Mouse (Mus musculus): ENCODE measurements at regions not wholly inside any gene's neighbourhood (a gene's known extent, or its start where the extent isn't known, plus 50 kb on each side); places are given as distances from the start of the nearest gene placed in this dataset.
A peak's percentile ranks its signal among the peaks of the same experiment; 100 is the strongest.

DNA sequence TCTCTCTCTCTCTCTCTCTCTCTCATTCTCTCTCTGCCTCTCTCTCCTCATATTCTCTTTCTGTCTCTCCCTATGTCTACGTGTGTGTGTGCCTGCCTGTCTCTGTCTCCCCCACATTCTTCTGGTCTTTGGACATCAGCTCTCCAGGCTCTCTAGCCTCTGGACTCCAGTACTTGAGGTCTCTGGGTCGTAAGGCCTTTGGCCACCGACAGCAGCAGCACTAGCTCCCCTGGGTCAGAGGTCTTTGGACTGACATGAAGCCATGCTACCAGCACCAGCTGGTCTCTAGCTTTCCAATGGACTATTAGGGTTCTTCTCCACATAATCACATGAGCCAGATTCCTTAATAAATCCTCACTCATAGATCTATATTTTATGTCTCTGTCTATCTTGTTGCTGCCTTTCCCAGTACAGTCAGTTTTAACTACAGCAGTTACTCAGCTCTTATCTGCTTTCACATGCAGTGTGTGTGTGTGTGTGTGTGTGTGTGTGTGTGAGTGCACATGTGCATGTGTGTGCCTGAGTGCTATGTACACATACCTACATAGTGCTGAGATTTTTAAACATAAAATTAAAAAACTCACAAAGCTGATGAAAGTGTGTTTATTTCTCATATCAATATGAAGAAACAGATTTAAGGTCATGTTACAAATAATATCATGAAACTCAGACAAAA, 81.7 kb upstream of the Cpeb2 start:
- Histone ChIP-seq H3K9me3 (replicated peaks; ENCODE audit: control insufficient read depth, low read length) (no peaks in the 10 kb centered on the region), H3K36me3 (ENCODE audit: control insufficient read depth, insufficient read depth) (no peaks in the 10 kb centered on the region), H3K27me3 (ENCODE audit: control insufficient read depth, insufficient read depth, low read depth, low read length) (no peaks in the 10 kb centered on the region), H3K9ac (ENCODE audit: low read depth, low read length) (no peak overlapping the region), H3K4me2 (ENCODE audit: low read depth, low read length) (no peak overlapping the region), H3K4me1 (ENCODE audit: control insufficient read depth, low read depth, low read length) (no peaks in the 10 kb centered on the region), H3K27ac (ENCODE audit: low read length) (no peak overlapping the region), H3K4me3 (ENCODE audit: low read depth, low read length) (no peak overlapping the region)
- WGBS (ENCODE audit: insufficient replicate concordance): 55% methylated on average over 3 of the region's 3 CpGs
- ATAC-seq (ENCODE audit: low read depth): peak; percentile 53

- Histone ChIP-seq H3K4me2 (ENCODE audit: low read depth, low read length) (no peak overlapping the region), H3K27me3 (ENCODE audit: control insufficient read depth, insufficient read depth, low read depth, low read length) (no peaks in the 10 kb centered on the region), H3K9me3 (replicated peaks; ENCODE audit: control insufficient read depth, low read length) (no peaks in the 10 kb centered on the region), H3K4me3 (ENCODE audit: low read depth, low read length) (no peak overlapping the region), H3K36me3 (ENCODE audit: control insufficient read depth, insufficient read depth) (no peaks in the 10 kb centered on the region), H3K9ac (ENCODE audit: low read depth, low read length) (no peak overlapping the region), H3K27ac (ENCODE audit: low read length) (no peak overlapping the region), H3K4me1 (ENCODE audit: control insufficient read depth, low read depth, low read length) (no peaks in the 10 kb centered on the region)
- no peak for ATAC-seq (ENCODE audit: low read depth)
- 46% methylated on average over 8 of the region's 8 CpGs for WGBS (ENCODE audit: insufficient replicate concordance)
Measured at GRCm38 (mm10) chr5:43152119-43152611, 80.8 kb upstream of the Cpeb2 start.

GRCm38 (mm10) chr5:43152881-43153280, 80.1 kb upstream of the Cpeb2 start:
- Histone ChIP-seq H3K9me3 (replicated peaks; ENCODE audit: control insufficient read depth, low read length) (no peaks in the 10 kb centered on the region), H3K27me3 (ENCODE audit: control insufficient read depth, insufficient read depth, low read depth, low read length) (no peaks in the 10 kb centered on the region), H3K36me3 (ENCODE audit: control insufficient read depth, insufficient read depth) (no peaks in the 10 kb centered on the region), H3K4me2 (ENCODE audit: low read depth, low read length) (no peak overlapping the region), H3K9ac (ENCODE audit: low read depth, low read length) (no peak overlapping the region), H3K27ac (ENCODE audit: low read length) (no peak overlapping the region), H3K4me1 (ENCODE audit: control insufficient read depth, low read depth, low read length) (no peaks in the 10 kb centered on the region), H3K4me3 (ENCODE audit: low read depth, low read length) (no peak overlapping the region)
- ATAC-seq (ENCODE audit: low read depth): no peak
- 41% methylated on average over 1 of the region's 1 CpGs for WGBS (ENCODE audit: insufficient replicate concordance)

GRCm38 (mm10) chr5:43156771-43157170, 76.2 kb upstream of the Cpeb2 start:
- no peak overlapping the region for H3K4me2 ChIP-seq (ENCODE audit: low read depth, low read length)
- H3K36me3 ChIP-seq (ENCODE audit: control insufficient read depth, insufficient read depth): no peaks in the 10 kb centered on the region
- no peaks in the 10 kb centered on the region for H3K4me1 ChIP-seq (ENCODE audit: control insufficient read depth, low read depth, low read length)
- 56% methylated on average over 3 of the region's 3 CpGs for WGBS (ENCODE audit: insufficient replicate concordance)
- no peak overlapping the region for H3K9ac ChIP-seq (ENCODE audit: low read depth, low read length)
- H3K9me3 ChIP-seq (replicated peaks; ENCODE audit: control insufficient read depth, low read length): no peaks in the 10 kb centered on the region
- ATAC-seq (ENCODE audit: low read depth): no peak
- H3K4me3 ChIP-seq (ENCODE audit: low read depth, low read length): no peak overlapping the region
- H3K27ac ChIP-seq (ENCODE audit: low read length): no peak overlapping the region
- H3K27me3 ChIP-seq (ENCODE audit: control insufficient read depth, insufficient read depth, low read depth, low read length): no peaks in the 10 kb centered on the region

- Histone ChIP-seq H3K4me3 (ENCODE audit: low read depth, low read length) (no peak overlapping the region), H3K27ac (ENCODE audit: low read length) (no peak overlapping the region), H3K4me1 (ENCODE audit: control insufficient read depth, low read depth, low read length) (no peaks in the 10 kb centered on the region), H3K9me3 (replicated peaks; ENCODE audit: control insufficient read depth, low read length) (no peaks in the 10 kb centered on the region), H3K4me2 (ENCODE audit: low read depth, low read length) (no peak overlapping the region), H3K36me3 (ENCODE audit: control insufficient read depth, insufficient read depth) (no peaks in the 10 kb centered on the region), H3K27me3 (ENCODE audit: control insufficient read depth, insufficient read depth, low read depth, low read length) (no peaks in the 10 kb centered on the region), H3K9ac (ENCODE audit: low read depth, low read length) (no peak overlapping the region)
- WGBS (ENCODE audit: insufficient replicate concordance): 23% methylated on average over 6 of the region's 6 CpGs
- ATAC-seq (ENCODE audit: low read depth): no peak
Measured at GRCm38 (mm10) chr5:43160140-43160539, 72.8 kb upstream of the Cpeb2 start.

GRCm38 (mm10) chr5:43181475-43181874, 51.5 kb upstream of the Cpeb2 start:
- Histone ChIP-seq H3K9me3 (replicated peaks; ENCODE audit: control insufficient read depth, low read length) (no peaks in the 10 kb centered on the region), H3K4me3 (ENCODE audit: low read depth, low read length) (no peak overlapping the region), H3K4me2 (ENCODE audit: low read depth, low read length) (no peak overlapping the region), H3K27me3 (ENCODE audit: control insufficient read depth, insufficient read depth, low read depth, low read length) (no peaks in the 10 kb centered on the region), H3K27ac (ENCODE audit: low read length) (no peak overlapping the region), H3K9ac (ENCODE audit: low read depth, low read length) (no peak overlapping the region), H3K36me3 (ENCODE audit: control insufficient read depth, insufficient read depth) (no peaks in the 10 kb centered on the region), H3K4me1 (ENCODE audit: control insufficient read depth, low read depth, low read length) (no peaks in the 10 kb centered on the region)
- ATAC-seq (ENCODE audit: low read depth): no peak
- 65% methylated on average over 8 of the region's 8 CpGs for WGBS (ENCODE audit: insufficient replicate concordance)

All from liver, embryonic 16.5 days (tissue).